Mouse (Mus musculus) testis, postnatal 10 days (tissue): Measurements from ENCODE around the gene Atp1b3.
"Not testable (repeated sequence)": the region's sequence is repeated elsewhere in the genome, so short reads cannot be mapped to it uniquely, and the experiment has no call there.

Source experiments
- DNase-seq: peaks from one replicate; pipeline ENCODE4 v3.0.0; 2021; ENCODE audit warnings: low spot score

Gene Atp1b3

DNA sequence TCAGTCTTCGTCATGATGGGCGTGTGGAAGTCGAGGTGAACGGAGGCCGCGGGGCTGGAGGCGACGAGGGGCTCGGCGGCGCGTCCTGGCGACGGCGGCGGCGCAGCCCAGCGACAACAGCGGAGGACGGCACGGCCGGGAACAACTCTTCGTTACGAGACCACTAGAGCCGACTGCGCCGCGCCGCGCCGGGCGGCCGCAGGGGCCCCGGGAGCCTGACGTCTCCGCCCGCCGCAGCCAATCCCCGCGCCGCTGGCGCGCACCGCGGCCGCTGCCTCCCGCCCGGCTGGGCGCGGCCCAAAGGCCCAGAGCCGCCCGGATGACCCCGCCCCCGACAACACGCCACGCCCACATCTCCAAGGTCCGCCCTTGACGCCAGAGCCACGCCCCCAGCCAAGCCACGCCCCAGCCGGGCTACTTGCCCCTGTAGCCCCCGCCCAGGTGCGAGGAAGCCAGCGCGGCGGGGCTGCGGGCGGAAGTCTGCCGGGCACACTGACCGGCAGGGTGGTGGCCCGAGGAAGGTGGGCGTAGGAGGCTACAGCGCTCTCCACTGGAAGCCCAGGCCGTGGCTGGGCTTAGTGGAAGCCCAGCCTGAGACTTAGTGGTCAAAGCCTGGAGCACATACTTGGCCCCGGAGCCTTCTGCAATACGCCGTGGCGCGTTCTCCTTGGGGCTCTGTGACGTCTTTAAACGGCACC lies at the start of gene Atp1b3:
Atp1b3 (minus strand) TSS at position 302 of the 698 bp plus-strand sequence.
- DNase-seq, result peak; percentile 100

DNA sequence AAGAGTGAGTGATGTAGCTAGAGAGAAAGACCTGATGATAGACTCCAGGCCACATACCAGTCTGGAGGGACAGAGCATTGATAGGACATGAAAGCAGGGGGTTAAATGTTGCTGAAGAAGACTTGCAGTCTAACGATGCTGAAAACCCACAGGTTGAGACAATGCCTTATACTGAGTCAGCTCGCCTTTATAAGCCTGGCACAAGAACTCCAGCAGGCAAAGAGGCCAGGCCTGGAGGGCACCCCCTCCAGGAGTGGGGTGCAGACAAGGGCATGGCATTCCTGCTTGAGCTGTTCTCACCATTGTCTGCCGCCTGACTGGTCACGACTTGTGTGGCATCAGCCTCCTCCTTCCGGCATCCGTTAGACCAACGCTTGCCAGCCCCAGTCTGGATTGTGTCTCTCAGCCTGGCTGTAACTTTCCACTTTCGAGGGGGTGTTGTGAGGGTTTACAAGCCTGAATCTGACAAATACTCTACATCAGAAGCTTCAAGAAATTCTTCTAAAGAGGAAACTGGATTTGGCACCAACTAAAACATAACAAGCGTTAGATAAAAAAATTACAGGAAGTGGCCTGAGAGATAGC lies 48.7 kb upstream of the Atp1b3 start:
- DNase-seq, result no peak

- no peak for DNase-seq
Observed at GRCm38 (mm10) chr9:96404312-96404711, 40.1 kb upstream of the Atp1b3 start.

GRCm38 (mm10) chr9:96399916-96400315 lies 35.7 kb upstream of the Atp1b3 start:
- not testable (repeated sequence) for DNase-seq

GRCm38 (mm10) chr9:96399425-96399878 lies 35.2 kb upstream of the Atp1b3 start:
- no peak for DNase-seq

DNA sequence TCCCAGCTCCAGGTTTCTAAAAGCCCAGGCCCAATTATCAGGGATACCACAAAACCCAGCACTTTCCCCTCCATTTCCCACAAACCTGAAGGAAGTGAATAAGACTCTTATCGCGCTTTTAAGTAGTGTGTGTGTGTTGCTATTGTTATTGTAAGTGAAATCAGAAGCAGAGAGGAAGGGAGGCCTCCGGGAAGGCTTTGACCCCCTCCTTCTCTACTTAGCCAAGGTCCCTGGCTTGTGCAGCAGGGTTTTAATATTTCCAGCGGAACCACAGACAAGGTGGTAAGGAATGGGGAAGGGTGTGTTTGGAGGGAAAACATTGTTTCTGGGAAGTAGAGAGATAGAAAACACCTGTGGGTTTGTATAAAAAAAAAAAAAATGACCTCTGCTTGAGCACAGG lies 34.4 kb upstream of the Atp1b3 start:
- no peak for DNase-seq

- peak; percentile 58 for DNase-seq
Observed at GRCm38 (mm10) chr9:96398165-96398564, 33.9 kb upstream of the Atp1b3 start.

DNA sequence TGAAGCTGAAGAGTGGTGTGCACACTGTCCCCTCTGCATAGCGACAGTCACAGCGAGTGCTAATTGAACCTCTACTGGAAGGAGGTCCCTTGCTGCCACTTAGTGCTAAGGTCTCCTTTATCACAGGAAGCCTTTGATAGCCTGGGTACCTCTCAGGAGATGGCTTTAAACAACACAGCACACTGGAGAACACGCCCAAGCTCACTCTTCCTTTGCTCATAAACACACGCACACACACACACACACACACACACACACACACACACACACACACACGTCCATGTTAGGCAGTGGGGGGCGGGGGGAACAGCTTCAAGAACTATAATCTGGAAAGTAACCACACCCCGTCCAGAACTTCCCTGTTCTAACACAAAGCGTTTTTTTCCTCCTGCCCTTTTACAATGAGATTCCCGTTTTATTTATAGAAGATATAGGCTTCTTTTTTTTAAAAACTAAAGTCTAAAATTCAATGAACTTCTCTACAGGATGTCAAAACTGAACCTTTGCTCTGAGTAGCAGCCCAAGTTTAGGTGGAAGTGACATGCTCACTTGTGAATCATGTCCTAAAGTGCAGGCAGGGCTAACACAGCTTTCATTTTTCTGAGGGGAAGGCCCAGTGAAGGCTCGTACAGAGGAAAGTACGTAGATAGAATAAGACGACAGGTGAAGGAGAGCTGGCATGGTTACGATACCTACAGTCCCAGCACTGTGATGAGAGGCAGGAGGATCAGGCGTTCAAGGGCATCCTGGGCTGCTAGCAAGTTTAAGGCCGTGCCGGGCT lies 30.9 kb upstream of the Atp1b3 start:
- no peak for DNase-seq

DNA sequence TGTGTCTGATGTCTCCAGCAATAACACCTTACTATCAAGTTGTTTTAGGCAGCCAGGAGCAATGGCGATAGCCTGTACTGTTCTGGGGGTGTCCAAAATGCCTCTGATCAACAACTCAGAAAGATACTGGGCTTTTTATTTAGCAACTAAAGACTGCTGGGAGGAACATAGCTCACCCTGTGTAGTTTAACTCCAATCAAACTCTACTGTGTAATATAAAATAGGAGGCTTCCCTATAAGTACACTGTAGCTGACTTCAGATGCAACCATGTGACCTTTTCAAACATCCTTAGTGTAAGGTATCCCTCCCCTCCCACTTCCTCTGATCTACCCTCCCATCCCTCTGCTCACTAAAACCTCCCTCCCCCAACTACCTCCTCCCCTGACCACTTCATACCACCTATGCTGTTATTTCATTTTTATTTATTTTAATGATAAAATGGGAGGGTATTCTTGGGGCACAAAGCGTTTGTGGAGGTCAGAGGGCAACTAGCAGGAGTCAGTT lies 29.5 kb upstream of the Atp1b3 start:
- DNase-seq, result no peak

- DNase-seq, result no peak
Observed at GRCm38 (mm10) chr9:96393112-96393511, 28.9 kb upstream of the Atp1b3 start.

DNA sequence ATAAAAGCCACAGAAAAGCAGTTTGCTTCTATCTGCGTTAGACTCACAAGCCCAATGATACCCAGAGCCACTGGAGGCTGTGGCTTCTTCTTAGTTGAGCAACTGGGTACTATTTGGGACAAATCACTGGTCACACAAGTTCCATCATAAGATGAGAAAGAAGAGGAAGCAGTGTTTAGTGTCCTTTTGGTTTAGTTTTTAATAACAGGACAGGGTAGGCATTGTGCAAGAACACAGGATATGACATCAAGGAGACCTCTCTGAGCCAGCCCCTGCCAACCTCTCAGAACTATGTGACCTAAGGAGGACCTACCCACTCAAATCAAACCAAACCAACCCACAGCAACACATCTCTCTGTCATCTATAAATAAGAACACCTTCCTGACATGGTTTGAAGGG lies 27.7 kb upstream of the Atp1b3 start:
- DNase-seq, result no peak

- no peak for DNase-seq
Observed at GRCm38 (mm10) chr9:96383714-96384487, 19.7 kb upstream of the Atp1b3 start.

DNA sequence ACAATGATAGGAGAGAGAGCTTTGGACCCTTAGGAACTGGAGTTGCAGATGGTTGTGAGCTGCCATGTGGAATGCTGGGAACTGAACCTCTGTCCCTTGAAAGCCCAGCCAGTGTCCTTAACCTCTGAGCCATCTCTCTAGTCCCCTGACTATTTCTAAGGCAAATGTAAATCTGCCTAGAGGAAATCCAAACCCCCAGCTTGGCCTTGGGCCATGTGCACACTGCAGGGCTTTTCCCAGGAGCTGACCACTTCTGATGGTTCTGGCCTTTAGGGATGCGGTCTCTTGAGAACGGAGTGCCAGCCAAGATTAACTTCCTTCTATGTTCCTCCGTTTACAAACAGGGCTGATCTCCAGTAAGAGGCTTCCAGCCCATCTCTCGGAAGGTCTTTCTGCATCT lies 18.5 kb upstream of the Atp1b3 start:
- no peak for DNase-seq

DNA sequence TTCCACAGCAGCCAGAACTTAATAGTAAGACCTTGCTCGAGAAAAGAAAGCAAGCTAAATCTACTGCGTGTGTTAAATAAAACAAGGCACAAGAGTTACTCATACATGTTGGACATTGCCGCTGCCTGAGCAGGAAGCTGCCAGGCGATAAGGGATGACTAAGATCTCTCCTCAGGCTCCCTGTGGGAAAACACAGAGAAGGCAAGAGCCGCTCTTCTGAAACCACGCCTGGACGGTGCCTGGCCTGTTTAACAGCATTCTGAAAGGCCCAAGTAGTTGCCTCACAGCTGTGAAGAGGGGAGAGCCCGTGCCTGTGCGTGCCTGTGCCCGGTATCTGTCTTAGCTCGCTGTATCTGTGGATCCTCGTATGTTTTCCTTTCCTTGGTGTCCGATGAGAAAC lies 17.2 kb upstream of the Atp1b3 start:
- no peak for DNase-seq

DNA sequence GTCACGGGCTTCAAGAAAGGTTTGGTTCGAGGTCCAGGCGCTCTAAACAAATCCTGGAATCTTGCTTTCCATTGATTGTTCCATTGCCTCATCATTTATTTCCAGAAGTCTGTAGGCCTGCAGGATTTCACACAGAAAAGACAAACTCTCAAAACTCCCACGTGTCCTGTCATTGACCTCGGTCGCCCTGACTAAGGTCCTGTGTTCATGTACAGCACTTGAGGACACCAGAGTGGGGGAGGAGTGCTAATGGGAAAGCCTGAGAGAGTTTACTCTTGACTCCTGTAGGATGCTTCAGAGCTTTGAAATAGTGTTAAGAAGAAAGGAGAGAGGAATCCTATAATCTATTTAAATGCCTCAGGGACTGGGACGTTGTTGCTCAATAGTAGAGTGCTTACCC lies 15.3 kb upstream of the Atp1b3 start:
- DNase-seq, result no peak

GRCm38 (mm10) chr9:96378747-96379146 lies 14.5 kb upstream of the Atp1b3 start:
- no peak for DNase-seq

DNA sequence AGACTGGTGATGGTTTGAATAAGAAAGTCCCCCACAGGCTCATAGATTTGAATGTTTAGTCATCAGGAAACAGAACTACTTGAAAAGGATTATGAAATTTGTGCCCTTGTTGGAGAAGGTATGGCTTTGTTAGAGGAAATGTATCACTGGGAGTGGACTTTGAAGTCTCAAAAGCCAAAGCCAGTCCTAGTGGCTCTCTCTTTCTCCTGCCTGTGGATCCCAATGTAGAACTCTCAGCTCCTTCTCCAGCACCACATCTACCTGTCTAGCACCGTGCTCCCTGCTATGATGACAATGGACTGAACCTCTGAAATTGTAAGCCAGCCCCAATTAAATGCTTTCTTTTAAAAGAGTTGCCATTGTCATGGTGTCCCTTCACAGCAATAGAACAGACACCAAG lies 12.9 kb upstream of the Atp1b3 start:
- no peak for DNase-seq

GRCm38 (mm10) chr9:96375819-96376218 lies 11.6 kb upstream of the Atp1b3 start:
- DNase-seq, result no peak

DNA sequence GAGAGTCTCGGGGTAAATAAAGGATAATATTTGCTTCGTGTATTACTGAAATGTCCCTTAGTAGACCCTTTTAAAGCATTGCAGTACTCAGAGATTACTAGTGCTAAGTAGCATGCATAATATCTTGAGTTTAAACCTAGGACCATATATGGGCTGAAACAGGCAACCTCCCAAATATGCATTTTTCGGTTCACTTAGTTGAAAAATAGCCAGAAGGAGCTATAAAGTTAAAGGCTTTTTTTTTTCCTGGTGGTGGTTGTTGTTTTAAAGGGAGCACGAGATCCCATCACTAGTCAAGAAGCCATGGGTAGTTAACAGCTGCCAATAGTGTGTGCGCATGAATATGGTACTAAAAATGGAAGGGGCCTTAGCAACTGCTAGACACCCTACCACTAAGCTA lies 6.8 kb upstream of the Atp1b3 start:
- DNase-seq, result no peak

GRCm38 (mm10) chr9:96369654-96370384 lies 5.6 kb upstream of the Atp1b3 start:
- DNase-seq, result no peak

GRCm38 (mm10) chr9:96365271-96365872 lies 1.1 kb upstream of the Atp1b3 start:
- DNase-seq, result no peak
